Mouse (Mus musculus): ENCODE measurements around the gene Pygo1. TPM values are rescaled to one million over a fixed set of nuclear protein-coding genes. Genes with fewer than 3 reads are reported as not detected.

Pygo1 gene
- total and polyA plus RNA-seq, 2 experiments from 2014 or later, result 9.6 to 41.7 TPM

DNA sequence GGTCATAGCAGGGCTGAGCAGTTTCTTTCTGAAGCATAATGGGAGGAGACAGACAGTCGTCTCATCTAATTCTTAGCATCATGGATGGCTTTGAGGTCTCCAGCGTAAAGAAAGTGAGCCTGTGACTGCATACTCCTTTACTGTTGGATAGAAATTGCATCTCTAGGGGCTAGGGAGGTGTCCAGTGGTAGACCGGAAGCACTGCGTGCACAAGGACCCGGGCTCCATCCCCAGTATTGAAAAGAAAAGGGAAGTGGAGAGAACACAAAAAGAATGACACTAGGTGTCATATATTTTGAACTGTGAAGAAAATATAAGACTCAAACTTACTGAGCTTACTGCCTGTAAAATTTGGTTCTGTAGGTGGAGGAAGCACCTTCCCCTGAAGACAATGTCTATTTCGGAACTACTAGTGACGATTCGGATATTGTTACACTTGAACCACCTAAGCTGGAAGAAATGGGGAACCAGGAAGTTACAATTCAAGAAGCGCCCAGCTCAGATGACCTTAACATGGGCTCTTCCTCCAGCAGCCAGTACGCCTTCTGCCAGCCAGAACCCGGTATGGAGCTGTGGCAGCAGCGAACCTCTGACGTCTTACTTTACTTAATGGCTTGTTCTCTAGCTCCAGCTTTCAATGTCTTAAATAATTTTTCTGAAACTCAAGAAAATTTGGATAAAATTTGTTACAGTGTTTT, 76.0 kb downstream of the Pygo1 start:
- H3K9me3 ChIP-seq (ENCODE audit: low read length), result no peaks in the 10 kb centered on the region
- no peak for ATAC-seq
- no peak for TF ChIP-seq CTCF (IDR thresholded peaks at IDR 0.05; ENCODE audit: low read depth)
- WGBS, result 88% methylated on average over 13 of the region's 13 CpGs
- no peak overlapping the region for H3K9ac ChIP-seq
- no peak overlapping the region for H3K4me3 ChIP-seq (ENCODE audit: low read depth, low read length)
- no peaks in the 10 kb centered on the region for H3K27me3 ChIP-seq (ENCODE audit: insufficient read depth, low read length)
- no peak for DNase-seq
- H3K36me3 ChIP-seq (ENCODE audit: insufficient read depth), result peaks cover 43% of the 10 kb centered on the region
- no peaks in the 10 kb centered on the region for H3K4me1 ChIP-seq (ENCODE audit: insufficient read depth)
- no peak overlapping the region for H3K27ac ChIP-seq (ENCODE audit: low read depth, low read length)
- no peak overlapping the region for H3K4me2 ChIP-seq (ENCODE audit: low read depth)

Other genes starting within 250 kb of the Pygo1 start
- 0.62 and 0.76 TPM in 2 replicates for gene Prtg, start 118.8 kb upstream of the Pygo1 start, total RNA-seq (2014; rRNA removed)
- gene Prtg, start 118.8 kb upstream of the Pygo1 start, polyA plus RNA-seq (2015; fragmentation: Nextera tagmentation; extraction: Ambion mirVana), result 0.11 and 0.18 TPM in 2 replicates
- 1.0 and 2.9 TPM in 2 replicates for gene Dyx1c1, start 33.1 kb downstream of the Pygo1 start, total RNA-seq (2014; rRNA removed)
- 2.6 and 3.2 TPM in 2 replicates for gene Dyx1c1, start 33.1 kb downstream of the Pygo1 start, polyA plus RNA-seq (2015; fragmentation: Nextera tagmentation; extraction: Ambion mirVana)
- gene Gm44503, start 33.2 kb downstream of the Pygo1 start, total RNA-seq (2014; rRNA removed), result 0.10 TPM in 1 of 2 replicates, not detected in the other
- gene Gm44503, start 33.2 kb downstream of the Pygo1 start, polyA plus RNA-seq (2015; fragmentation: Nextera tagmentation; extraction: Ambion mirVana), result not detected in 2 replicates
- gene Ccpg1os, start 59.7 kb downstream of the Pygo1 start, total RNA-seq (2014; rRNA removed), result 24.7 and 26.8 TPM in 2 replicates
- 18.8 and 22.7 TPM in 2 replicates for gene Ccpg1os, start 59.7 kb downstream of the Pygo1 start, polyA plus RNA-seq (2015; fragmentation: Nextera tagmentation; extraction: Ambion mirVana)
- gene Ccpg1, start 59.8 kb downstream of the Pygo1 start, total RNA-seq (2014; rRNA removed), result 31.0 and 31.9 TPM in 2 replicates
- gene Ccpg1, start 59.8 kb downstream of the Pygo1 start, polyA plus RNA-seq (2015; fragmentation: Nextera tagmentation; extraction: Ambion mirVana), result 29.8 and 42.5 TPM in 2 replicates
- 8.2 and 10.3 TPM in 2 replicates for gene Pigb, start 114.7 kb downstream of the Pygo1 start, total RNA-seq (2014; rRNA removed)
- gene Pigb, start 114.7 kb downstream of the Pygo1 start, polyA plus RNA-seq (2015; fragmentation: Nextera tagmentation; extraction: Ambion mirVana), result 7.8 and 10.0 TPM in 2 replicates
- 3.9 and 5.6 TPM in 2 replicates for gene Rab27a, start 119.2 kb downstream of the Pygo1 start, total RNA-seq (2014; rRNA removed)
- gene Rab27a, start 119.2 kb downstream of the Pygo1 start, polyA plus RNA-seq (2015; fragmentation: Nextera tagmentation; extraction: Ambion mirVana), result 1.1 and 2.3 TPM in 2 replicates
- gene Khdc3, start 176.2 kb downstream of the Pygo1 start, total RNA-seq (2014; rRNA removed), result 1.1 TPM in 1 of 2 replicates, not detected in the other
- 0.08 TPM in 1 of 2 replicates, not detected in the other for gene Khdc3, start 176.2 kb downstream of the Pygo1 start, polyA plus RNA-seq (2015; fragmentation: Nextera tagmentation; extraction: Ambion mirVana)
- gene Gm20509, start 176.8 kb downstream of the Pygo1 start, total RNA-seq (2014; rRNA removed), result not detected in 2 replicates
- not detected in 2 replicates for gene Gm20509, start 176.8 kb downstream of the Pygo1 start, polyA plus RNA-seq (2015; fragmentation: Nextera tagmentation; extraction: Ambion mirVana)
- 88.2 and 99.1 TPM in 2 replicates for gene Rsl24d1, start 187.8 kb downstream of the Pygo1 start, total RNA-seq (2014; rRNA removed)
- gene Rsl24d1, start 187.8 kb downstream of the Pygo1 start, polyA plus RNA-seq (2015; fragmentation: Nextera tagmentation; extraction: Ambion mirVana), result 115 and 119 TPM in 2 replicates